Comparison of ENCODE assay signal across 24 mouse cellular contexts in the genomic region with DNA sequence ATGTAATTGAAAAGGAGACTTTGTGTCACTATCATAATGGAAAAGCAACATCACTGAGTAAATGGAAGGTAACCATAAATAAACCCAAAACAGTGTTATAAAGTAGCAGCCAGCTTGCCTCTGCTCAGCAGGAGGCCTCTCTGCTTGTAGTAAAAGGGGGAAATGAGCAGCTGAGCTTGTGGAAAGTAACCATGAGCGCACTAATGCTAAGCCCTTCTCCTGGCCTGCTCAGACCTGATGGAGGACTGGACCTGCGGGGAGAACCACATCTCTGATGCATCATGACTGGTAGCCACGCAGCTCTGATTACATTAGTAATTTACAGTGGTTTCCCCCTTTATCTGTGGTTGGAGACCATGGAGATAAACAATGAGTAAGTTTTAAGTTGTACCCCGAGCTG. TPM values are rescaled to one million over a fixed set of nuclear protein-coding genes. Genes with fewer than 3 reads are reported as not detected.
DNase-seq lines count a peak whose midpoint lies in the region; ATAC-seq and TF ChIP-seq lines count a peak whose summit lies in the region.
"Had no signal": no experiment of that assay in that cellular context is flagged by ENCODE, and none has a peak within 500 bp of the region (broad histone marks: within the 10 kb centered on the region; RNA-seq: fewer than 3 reads in every experiment).

No protein-coding gene starts in this region.

- no peak overlapping the region for H3K4me3 ChIP-seq in intestine, postnatal 0 days (ENCODE audit: low read depth, low read length)
- no peak overlapping the region for H3K4me3 ChIP-seq in intestine, embryonic 15.5 days (replicated peaks)
- H3K4me3 ChIP-seq in limb, embryonic 14.5 days (replicated peaks; ENCODE audit: low read length) = no peak overlapping the region
- no peak overlapping the region for H3K4me3 ChIP-seq in lung, adult 2 months (replicated peaks; ENCODE audit: extremely low read depth, low read depth, low read length)
- H3K4me3 ChIP-seq: embryonic facial prominence, embryonic 13.5 days; forebrain, embryonic 13.5 days; gastrocnemius, adult 2 months; heart, embryonic 13.5 days; hindbrain, embryonic 15.5 days had no signal

- H3K36me3 ChIP-seq in intestine, postnatal 0 days (ENCODE audit: control insufficient read depth, insufficient read depth) = no peaks in the 10 kb centered on the region; the same call in none of the 2 replicates
- no peaks in the 10 kb centered on the region for H3K36me3 ChIP-seq in intestine, embryonic 15.5 days
- H3K36me3 ChIP-seq in limb, embryonic 14.5 days (ENCODE audit: control insufficient read depth, insufficient read depth, low read length) = peaks cover 3% of the 10 kb centered on the region; the same call in 1 of the 2 replicates
- H3K36me3 ChIP-seq: G1E; heart, embryonic 13.5 days; hindbrain, embryonic 15.5 days had no signal

- no peaks in the 10 kb centered on the region for H3K27me3 ChIP-seq in intestine, postnatal 0 days (replicated peaks; ENCODE audit: control insufficient read depth, insufficient read depth, low read length)
- no peaks in the 10 kb centered on the region for H3K27me3 ChIP-seq in intestine, embryonic 15.5 days (replicated peaks)
- no peaks in the 10 kb centered on the region for H3K27me3 ChIP-seq in limb, embryonic 14.5 days (ENCODE audit: control insufficient read depth, insufficient read depth, low read length)
- H3K27me3 ChIP-seq: embryonic facial prominence, embryonic 13.5 days; forebrain, embryonic 13.5 days; heart, embryonic 13.5 days; hindbrain, embryonic 15.5 days had no signal

- no peak overlapping the region for H3K4me2 ChIP-seq in intestine, postnatal 0 days (replicated peaks; ENCODE audit: low read depth)
- H3K4me2 ChIP-seq in intestine, embryonic 15.5 days (replicated peaks) = no peak overlapping the region
- no peak overlapping the region for H3K4me2 ChIP-seq in limb, embryonic 14.5 days (replicated peaks; ENCODE audit: low read depth, low read length, severe bottlenecking)
- H3K4me2 ChIP-seq: embryonic facial prominence, embryonic 13.5 days; forebrain, embryonic 13.5 days; heart, embryonic 13.5 days; hindbrain, embryonic 15.5 days had no signal

- 0 out of 2 replicates have a peak, but pooled peaks have one; percentile 20 for ATAC-seq in intestine, postnatal 0 days
- ATAC-seq in intestine, embryonic 15.5 days = no peak
- ATAC-seq in limb, embryonic 14.5 days (ENCODE audit: low FRiP score, low read depth) = peak; percentile 49; the same call in 1 of the 2 replicates
- no peak for ATAC-seq in activated CD4-positive, CD25-positive, alpha-beta regulatory T cell, adult 4 months
- ATAC-seq: forebrain, embryonic 13.5 days; forebrain, postnatal 0 days had no signal

- WGBS in intestine, postnatal 0 days = 70% methylated on average over 4 of the region's 4 CpGs
- 73% methylated on average over 4 of the region's 4 CpGs for WGBS in intestine, embryonic 15.5 days
- 31% methylated on average over 4 of the region's 4 CpGs for WGBS in limb, embryonic 14.5 days
- 76% methylated on average over 4 of the region's 4 CpGs for WGBS in lung, adult 2 months

- no peak for TF ChIP-seq POLR2A in limb, embryonic 14.5 days (IDR thresholded peaks at IDR 0.05; ENCODE audit: borderline replicate concordance, extremely low read depth, insufficient read depth, insufficient read length)
- no peak for TF ChIP-seq POLR2A in lung, adult 2 months (IDR thresholded peaks at IDR 0.05; ENCODE audit: borderline replicate concordance, extremely low read depth, low read depth, low read length)

- H3K4me1 ChIP-seq in intestine, postnatal 0 days (replicated peaks; ENCODE audit: control insufficient read depth, insufficient read depth, low read length) = peaks cover 8% of the 10 kb centered on the region
- 0 out of 2 replicates have a peak, but pooled peaks cover 3% of the 10 kb centered on the region for H3K4me1 ChIP-seq in intestine, embryonic 15.5 days (replicated peaks)
- peaks cover 18% of the 10 kb centered on the region for H3K4me1 ChIP-seq in limb, embryonic 14.5 days (ENCODE audit: control insufficient read depth, insufficient read depth, low read length)
- peaks cover 8% of the 10 kb centered on the region; the same call in 1 of the 2 replicates for H3K4me1 ChIP-seq in lung, adult 2 months (ENCODE audit: control insufficient read depth, insufficient read depth, low read length)
- H3K4me1 ChIP-seq: embryonic facial prominence, embryonic 13.5 days; hindbrain, embryonic 15.5 days had no signal

- no peaks in the 10 kb centered on the region for H3K9me3 ChIP-seq in intestine, postnatal 0 days (ENCODE audit: control insufficient read depth)
- no peaks in the 10 kb centered on the region for H3K9me3 ChIP-seq in intestine, embryonic 15.5 days
- peaks cover 5% of the 10 kb centered on the region; the same call in 1 of the 2 replicates for H3K9me3 ChIP-seq in limb, embryonic 14.5 days (ENCODE audit: control insufficient read depth, low read length)
- H3K9me3 ChIP-seq: embryonic facial prominence, embryonic 13.5 days; G1E; heart, embryonic 13.5 days; hindbrain, embryonic 15.5 days had no signal

- no peak for TF ChIP-seq CTCF in intestine, postnatal 0 days (IDR thresholded peaks at IDR 0.05; ENCODE audit: low read depth)
- TF ChIP-seq CTCF in lung, adult 2 months (IDR thresholded peaks at IDR 0.05; ENCODE audit: insufficient read depth, low read length) = no peak

- no peak overlapping the region for H3K27ac ChIP-seq in intestine, postnatal 0 days (ENCODE audit: low read depth, low read length)
- H3K27ac ChIP-seq in intestine, embryonic 15.5 days = no peak overlapping the region
- no peak overlapping the region; the same call in 1 of the 2 replicates for H3K27ac ChIP-seq in limb, embryonic 14.5 days (replicated peaks; ENCODE audit: low read depth, low read length)
- H3K27ac ChIP-seq: embryonic facial prominence, embryonic 13.5 days; forebrain, embryonic 13.5 days; heart, embryonic 13.5 days; hindbrain, embryonic 15.5 days had no signal

- no peak overlapping the region for H3K9ac ChIP-seq in intestine, postnatal 0 days (ENCODE audit: low read depth, low read length)
- H3K9ac ChIP-seq in intestine, embryonic 15.5 days = no peak overlapping the region
- no peak overlapping the region for H3K9ac ChIP-seq in limb, embryonic 14.5 days (ENCODE audit: low read depth, low read length, severe bottlenecking)
- H3K9ac ChIP-seq: embryonic facial prominence, embryonic 13.5 days; forebrain, embryonic 13.5 days; forebrain, postnatal 0 days; heart, embryonic 13.5 days; hindbrain, embryonic 15.5 days had no signal

- peak; percentile 55 for DNase-seq in 416B (ENCODE audit: low read depth)
- DNase-seq in brain, adult 2 months (ENCODE audit: low read depth, low spot score) = peak; percentile 37
- no peak for DNase-seq in limb, embryonic 14.5 days (ENCODE audit: low spot score)
- DNase-seq in adrenal gland, postnatal 10 days = no peak
- no peak for DNase-seq in lung, adult 2 months
- DNase-seq: adrenal gland, postnatal 14 days; cerebellum, adult 18-20 months; cerebellum, adult 9-11 months; cerebellum, postnatal 36 days; forebrain, postnatal 0 days; gastrocnemius, adult 2 months; gastrocnemius, postnatal 25 days; heart, adult 11 months; heart, postnatal 36 days had no signal

RNA-seq across cellular contexts. Expression of gene Flnb, which starts 15.7 kb away (rescaled TPM):
- polyA plus RNA-seq in intestine, postnatal 0 days (2015; fragmentation: Nextera tagmentation; extraction: Ambion mirVana) = 7.0 and 7.2 TPM in 2 replicates
- polyA plus RNA-seq in intestine, embryonic 15.5 days (2015; fragmentation: Nextera tagmentation; extraction: Ambion mirVana) = 17.4 and 18.4 TPM in 2 replicates
- 58.7 and 65.2 TPM in 2 replicates for polyA plus RNA-seq in limb, embryonic 14.5 days (2012; rRNA removed)
- 39.4 and 46.5 TPM in 2 replicates for polyA plus RNA-seq in limb, embryonic 14.5 days (2014; fragmentation: Nextera tagmentation; extraction: Ambion mirVana)
- 1 to 10 TPM; 5.1 to 6.6 TPM for polyA plus RNA-seq in activated CD4-positive, CD25-positive, alpha-beta regulatory T cell, adult 4 months (2017; shearing (Covaris generic))
- 10 to 100 TPM; 43.6 to 52.7 TPM for total RNA-seq in adrenal gland, postnatal 10 days (2021)
- 22.3 and 26.4 TPM in 2 replicates for polyA plus RNA-seq in lung, adult 2 months (2012; rRNA removed)

RNA-seq across cellular contexts. Expression of gene Gm26661, which starts 42.1 kb away (rescaled TPM):
- polyA plus RNA-seq in intestine, postnatal 0 days (2015; fragmentation: Nextera tagmentation; extraction: Ambion mirVana) = not detected in 2 replicates
- polyA plus RNA-seq in intestine, embryonic 15.5 days (2015; fragmentation: Nextera tagmentation; extraction: Ambion mirVana) = not detected in 2 replicates
- polyA plus RNA-seq in limb, embryonic 14.5 days (2012; rRNA removed) = not detected in 2 replicates
- not detected in 2 replicates for polyA plus RNA-seq in limb, embryonic 14.5 days (2014; fragmentation: Nextera tagmentation; extraction: Ambion mirVana)
- polyA plus RNA-seq in activated CD4-positive, CD25-positive, alpha-beta regulatory T cell, adult 4 months (2017; shearing (Covaris generic)) = not detected
- not detected for total RNA-seq in adrenal gland, postnatal 10 days (2021)
- polyA plus RNA-seq in lung, adult 2 months (2012; rRNA removed) = not detected in 2 replicates
- total RNA-seq: adrenal gland, postnatal 14 days; forebrain, postnatal 0 days; G1E; gastrocnemius, adult 2 months; gastrocnemius, postnatal 25 days; heart, postnatal 36 days had no signal
- polyA plus RNA-seq: embryonic facial prominence, embryonic 13.5 days; forebrain, embryonic 13.5 days; forebrain, postnatal 0 days; G1E; heart, embryonic 13.5 days; heart, postnatal 0 days; hindbrain, embryonic 11.5 days had no signal

Comparison
In these comparisons a context has a peak if more than half of its experiments do, and no peak if none do; other contexts are left out.
1. ATAC-seq: peak in intestine, postnatal 0 days (single experiment) and limb, embryonic 14.5 days (single experiment); none in intestine, embryonic 15.5 days (single experiment) and activated CD4-positive, CD25-positive, alpha-beta regulatory T cell, adult 4 months (single experiment).
2. DNase-seq: peak in 416B (single experiment) and brain, adult 2 months (single experiment); none in limb, embryonic 14.5 days (single experiment), adrenal gland, postnatal 10 days (single experiment) and lung, adult 2 months (single experiment).